Mouse (Mus musculus): ENCODE data around the gene Cd247. TPM values are rescaled to one million over a fixed set of nuclear protein-coding genes. Genes with fewer than 3 reads are reported as not detected.

The Cd247 gene
- polyA plus RNA-seq, 1 experiment = 0.05 TPM

DNA sequence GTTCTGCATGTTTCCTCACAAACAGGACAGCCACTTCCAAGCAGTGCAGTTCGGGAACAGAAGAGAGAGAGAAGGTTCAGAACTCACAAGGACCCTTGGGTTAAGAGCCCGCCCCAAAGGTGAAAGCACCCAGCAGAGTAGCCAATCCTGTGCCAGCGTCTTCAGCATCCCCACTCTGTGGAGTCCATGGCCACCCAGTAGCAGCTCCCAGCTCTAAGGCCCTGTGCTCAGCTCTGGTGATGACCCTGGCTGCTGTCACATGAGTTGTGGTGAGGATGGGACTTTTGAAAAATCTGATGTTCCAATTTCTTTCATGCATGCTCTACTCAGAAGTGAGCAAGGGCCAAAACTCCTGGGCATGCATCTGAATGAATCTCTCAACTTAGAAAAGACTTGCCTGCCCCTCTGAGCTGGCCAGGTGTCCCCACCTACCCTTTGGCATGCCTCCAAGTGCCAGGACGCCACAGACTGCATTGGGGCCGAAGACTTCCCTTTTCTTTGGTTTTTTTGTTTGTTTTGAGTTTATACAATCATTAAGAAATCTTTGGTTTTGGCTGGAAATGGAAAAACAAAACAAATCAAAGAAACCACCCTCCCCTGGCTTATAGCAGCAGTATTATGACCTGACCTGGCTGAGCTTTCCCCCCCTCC lies 78.3 kb downstream of the Cd247 start:
- Histone ChIP-seq H3K36me3 (ENCODE audit: control insufficient read depth) (peaks cover 24% of the 10 kb centered on the region), H3K4me1 (ENCODE audit: control insufficient read depth) (peaks cover 4% of the 10 kb centered on the region; the same call in 1 of the 2 replicates), H3K9me3 (ENCODE audit: control insufficient read depth, low read length) (no peaks in the 10 kb centered on the region), H3K27me3 (ENCODE audit: control insufficient read depth) (no peaks in the 10 kb centered on the region), H3K4me3 (replicated peaks) (no peak overlapping the region)
- TF ChIP-seq TAL1 (IDR thresholded peaks at IDR 0.05; ENCODE audit: low read length) = no peak
- TF ChIP-seq GATA1 (IDR thresholded peaks at IDR 0.05; ENCODE audit: low read length) = no peak

DNA sequence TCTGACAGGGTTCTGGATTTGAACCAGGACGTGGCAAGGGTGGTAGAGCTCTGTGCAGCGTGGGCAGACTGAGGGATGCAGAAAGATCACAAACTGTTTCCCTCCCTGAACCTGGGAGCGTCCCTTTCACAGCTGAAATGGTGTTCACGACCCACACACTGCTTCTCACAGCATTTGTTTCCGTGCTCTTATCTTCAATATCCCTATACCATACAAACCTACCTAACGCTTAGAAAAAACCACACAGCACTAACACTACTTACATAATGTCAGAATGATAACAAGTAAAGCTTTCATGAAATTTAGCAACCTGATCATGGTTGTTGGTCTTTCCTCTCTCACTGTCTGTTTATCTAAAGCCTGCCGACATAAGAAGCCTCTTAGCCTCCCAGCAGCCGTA lies 80.2 kb downstream of the Cd247 start:
- Histone ChIP-seq H3K36me3 (ENCODE audit: control insufficient read depth) (peaks cover 28% of the 10 kb centered on the region), H3K4me3 (replicated peaks) (no peak overlapping the region), H3K4me1 (ENCODE audit: control insufficient read depth) (peaks cover 4% of the 10 kb centered on the region; the same call in 1 of the 2 replicates), H3K9me3 (ENCODE audit: control insufficient read depth, low read length) (no peaks in the 10 kb centered on the region), H3K27me3 (ENCODE audit: control insufficient read depth) (no peaks in the 10 kb centered on the region)
- no peak for TF ChIP-seq TAL1 (IDR thresholded peaks at IDR 0.05; ENCODE audit: low read length)
- TF ChIP-seq GATA1 (IDR thresholded peaks at IDR 0.05; ENCODE audit: low read length) = no peak

GRCm38 (mm10) chr1:165874645-165875044 lies 86.2 kb downstream of the Cd247 start:
- no peaks in the 10 kb centered on the region for H3K27me3 ChIP-seq (ENCODE audit: control insufficient read depth)
- H3K9me3 ChIP-seq (ENCODE audit: control insufficient read depth, low read length) = no peaks in the 10 kb centered on the region
- H3K4me1 ChIP-seq (ENCODE audit: control insufficient read depth) = peaks cover 9% of the 10 kb centered on the region
- peaks cover 62% of the 10 kb centered on the region for H3K36me3 ChIP-seq (ENCODE audit: control insufficient read depth)
- H3K4me3 ChIP-seq (replicated peaks) = no peak overlapping the region
- TF ChIP-seq TAL1 (IDR thresholded peaks at IDR 0.05; ENCODE audit: low read length) (no peak), GATA1 (IDR thresholded peaks at IDR 0.05; ENCODE audit: low read length) (no peak)

GRCm38 (mm10) chr1:165875520-165876284 lies 87.2 kb downstream of the Cd247 start:
- H3K36me3 ChIP-seq (ENCODE audit: control insufficient read depth) = peaks cover 65% of the 10 kb centered on the region
- no peak for TF ChIP-seq GATA1 (IDR thresholded peaks at IDR 0.05; ENCODE audit: low read length)
- no peak for TF ChIP-seq TAL1 (IDR thresholded peaks at IDR 0.05; ENCODE audit: low read length)
- peaks cover 9% of the 10 kb centered on the region for H3K4me1 ChIP-seq (ENCODE audit: control insufficient read depth)
- H3K27me3 ChIP-seq (ENCODE audit: control insufficient read depth) = no peaks in the 10 kb centered on the region
- H3K9me3 ChIP-seq (ENCODE audit: control insufficient read depth, low read length) = no peaks in the 10 kb centered on the region
- no peak overlapping the region for H3K4me3 ChIP-seq (replicated peaks)

GRCm38 (mm10) chr1:165878751-165879150 lies 90.3 kb downstream of the Cd247 start:
- Histone ChIP-seq H3K9me3 (ENCODE audit: control insufficient read depth, low read length) (no peaks in the 10 kb centered on the region), H3K36me3 (ENCODE audit: control insufficient read depth) (peaks cover 67% of the 10 kb centered on the region), H3K4me1 (ENCODE audit: control insufficient read depth) (peaks cover 9% of the 10 kb centered on the region), H3K27me3 (ENCODE audit: control insufficient read depth) (no peaks in the 10 kb centered on the region), H3K4me3 (replicated peaks) (no peak overlapping the region)
- TF ChIP-seq TAL1 (IDR thresholded peaks at IDR 0.05; ENCODE audit: low read length) (no peak), GATA1 (IDR thresholded peaks at IDR 0.05; ENCODE audit: low read length) (no peak)

GRCm38 (mm10) chr1:165882146-165882900 lies 93.8 kb downstream of the Cd247 start:
- H3K27me3 ChIP-seq (ENCODE audit: control insufficient read depth) = no peaks in the 10 kb centered on the region
- H3K4me1 ChIP-seq (ENCODE audit: control insufficient read depth) = no peaks in the 10 kb centered on the region; the same call in 1 of the 2 replicates
- H3K9me3 ChIP-seq (ENCODE audit: control insufficient read depth, low read length) = no peaks in the 10 kb centered on the region
- peaks cover 49% of the 10 kb centered on the region for H3K36me3 ChIP-seq (ENCODE audit: control insufficient read depth)
- no peak overlapping the region for H3K4me3 ChIP-seq (replicated peaks)
- TF ChIP-seq GATA1 (IDR thresholded peaks at IDR 0.05; ENCODE audit: low read length) = no peak
- no peak for TF ChIP-seq TAL1 (IDR thresholded peaks at IDR 0.05; ENCODE audit: low read length)

DNA sequence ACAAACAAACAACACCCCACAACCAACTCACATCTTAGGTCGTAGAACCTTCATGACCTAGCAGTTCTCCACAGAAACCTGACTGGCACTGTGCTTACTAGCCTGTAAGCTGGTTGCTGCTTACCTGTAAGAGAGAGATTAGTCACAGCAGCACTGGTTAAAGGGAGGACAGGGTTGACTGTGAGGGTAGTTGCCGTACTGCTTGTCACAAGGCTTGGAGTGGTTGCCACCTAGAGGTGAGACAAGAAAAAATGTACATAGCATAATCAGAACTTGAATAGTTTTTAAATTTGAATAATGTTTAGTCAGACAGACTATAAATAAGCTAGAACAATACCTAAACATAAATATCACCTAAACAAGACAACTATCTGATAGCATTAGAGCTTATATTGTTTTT lies 103.2 kb downstream of the Cd247 start:
- Histone ChIP-seq H3K9me3 (ENCODE audit: control insufficient read depth, low read length) (no peaks in the 10 kb centered on the region), H3K4me3 (replicated peaks) (no peak overlapping the region), H3K4me1 (ENCODE audit: control insufficient read depth) (no peaks in the 10 kb centered on the region), H3K27me3 (ENCODE audit: control insufficient read depth) (no peaks in the 10 kb centered on the region), H3K36me3 (ENCODE audit: control insufficient read depth) (peaks cover 58% of the 10 kb centered on the region)
- TF ChIP-seq TAL1 (IDR thresholded peaks at IDR 0.05; ENCODE audit: low read length) (no peak), GATA1 (IDR thresholded peaks at IDR 0.05; ENCODE audit: low read length) (no peak)

- H3K27me3 ChIP-seq (ENCODE audit: control insufficient read depth) = no peaks in the 10 kb centered on the region
- TF ChIP-seq TAL1 (IDR thresholded peaks at IDR 0.05; ENCODE audit: low read length) = no peak
- no peak for TF ChIP-seq GATA1 (IDR thresholded peaks at IDR 0.05; ENCODE audit: low read length)
- H3K4me1 ChIP-seq (ENCODE audit: control insufficient read depth) = no peaks in the 10 kb centered on the region
- peaks cover 59% of the 10 kb centered on the region for H3K36me3 ChIP-seq (ENCODE audit: control insufficient read depth)
- no peak overlapping the region for H3K4me3 ChIP-seq (replicated peaks)
- no peaks in the 10 kb centered on the region for H3K9me3 ChIP-seq (ENCODE audit: control insufficient read depth, low read length)
Measured at GRCm38 (mm10) chr1:165903596-165903995, 115.1 kb downstream of the Cd247 start.

DNA sequence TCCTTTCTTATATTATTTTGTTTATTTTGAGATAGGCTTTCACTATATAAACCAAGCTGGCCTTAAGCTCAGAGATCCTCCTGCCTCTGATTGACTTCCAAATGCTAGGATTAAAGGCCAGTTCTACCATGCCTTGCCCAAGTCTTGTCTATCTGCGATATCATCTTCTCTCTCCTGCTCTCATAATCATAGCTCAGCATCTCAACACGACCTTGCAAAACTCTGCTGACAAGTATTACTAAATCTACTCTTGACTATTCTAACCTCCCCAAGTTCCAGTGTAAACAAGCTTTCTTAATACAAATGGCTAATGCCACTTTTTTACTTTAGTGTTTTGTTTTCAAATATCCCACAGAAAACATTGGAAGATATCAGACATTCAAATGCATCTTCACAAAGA lies 119.7 kb downstream of the Cd247 start:
- TF ChIP-seq GATA1 (IDR thresholded peaks at IDR 0.05; ENCODE audit: low read length) (no peak), TAL1 (IDR thresholded peaks at IDR 0.05; ENCODE audit: low read length) (no peak)
- Histone ChIP-seq H3K4me1 (ENCODE audit: control insufficient read depth) (no peaks in the 10 kb centered on the region), H3K36me3 (ENCODE audit: control insufficient read depth) (peaks cover 54% of the 10 kb centered on the region), H3K4me3 (replicated peaks) (no peak overlapping the region), H3K9me3 (ENCODE audit: control insufficient read depth, low read length) (no peaks in the 10 kb centered on the region), H3K27me3 (ENCODE audit: control insufficient read depth) (no peaks in the 10 kb centered on the region)
